8 mouse cellular contexts compared by ENCODE assay signal in genomic region chr11:120230841-120231370, GRCm38 (mm10). TPM values are rescaled to one million over a fixed set of nuclear protein-coding genes. Genes with fewer than 3 reads are reported as not detected.
DNase-seq lines count a peak whose midpoint lies in the region; ATAC-seq and TF ChIP-seq lines count a peak whose summit lies in the region.

No protein-coding gene starts in this region.

- peak overlapping the region; percentile 97 for H3K9ac ChIP-seq in kidney, embryonic 15.5 days
- peak overlapping the region; percentile 75 for H3K9ac ChIP-seq in CH12.LX (ENCODE audit: insufficient read depth, low read depth)
- peak overlapping the region; percentile 99 for H3K9ac ChIP-seq in forebrain, embryonic 16.5 days (replicated peaks; ENCODE audit: low read depth, low read length)
- H3K9ac ChIP-seq in midbrain, embryonic 12.5 days (replicated peaks), result peak overlapping the region; percentile 99

- no peak for TF ChIP-seq POLR2A in CH12.LX (IDR thresholded peaks at IDR 0.05; ENCODE audit: low read depth, low read length)
- no peak for TF ChIP-seq POLR2A in bone marrow, adult 2 months (IDR thresholded peaks at IDR 0.05; ENCODE audit: borderline replicate concordance, control insufficient read depth, low read depth, low read length)

- no peaks in the 10 kb centered on the region for H3K9me3 ChIP-seq in kidney, embryonic 15.5 days (replicated peaks)
- peaks cover 54% of the 10 kb centered on the region for H3K9me3 ChIP-seq in CH12.LX (replicated peaks; ENCODE audit: low read length)
- no peaks in the 10 kb centered on the region for H3K9me3 ChIP-seq in forebrain, embryonic 16.5 days (ENCODE audit: control insufficient read depth, low read length)
- no peaks in the 10 kb centered on the region for H3K9me3 ChIP-seq in midbrain, embryonic 12.5 days

- H3K27me3 ChIP-seq in kidney, embryonic 15.5 days, result no peaks in the 10 kb centered on the region
- peaks cover 28% of the 10 kb centered on the region for H3K27me3 ChIP-seq in CH12.LX (replicated peaks)
- H3K27me3 ChIP-seq in forebrain, embryonic 16.5 days (replicated peaks; ENCODE audit: control insufficient read depth, insufficient read depth, low read length), result no peaks in the 10 kb centered on the region
- H3K27me3 ChIP-seq in midbrain, embryonic 12.5 days, result peaks cover 6% of the 10 kb centered on the region; the same call in 1 of the 2 replicates

- dilution Hi-C loops in CH12.LX (cut with MboI; ENCODE audit: extremely low pct_ligation_motif_present, extremely low pct_unique_long_range_greater_than_20kb, low sequenced_read_pairs), result no loop called here

- in situ Hi-C loops in CH12.LX (cut with MboI; ENCODE audit: low pct_ligation_motif_present, low pct_unique_long_range_greater_than_20kb, low sequenced_read_pairs), result no loop called here

- peak; percentile 2; the same call in 1 of the 2 replicates for ATAC-seq in kidney, embryonic 15.5 days (replicated peaks; ENCODE audit: low FRiP score)
- ATAC-seq in forebrain, embryonic 16.5 days, result peak; percentile 1; the same call in 1 of the 2 replicates
- ATAC-seq in midbrain, embryonic 12.5 days (ENCODE audit: low FRiP score, low read depth), result no peak

- TF ChIP-seq EP300 in CH12.LX (IDR thresholded peaks at IDR 0.05; ENCODE audit: low read length), result no peak

- H3K4me2 ChIP-seq in kidney, embryonic 15.5 days, result peak overlapping the region; percentile 90
- H3K4me2 ChIP-seq in CH12.LX (ENCODE audit: insufficient read depth, low read depth, poor library complexity, severe bottlenecking), result peak overlapping the region; percentile 1; the same call in 1 of the 2 replicates
- peak overlapping the region; percentile 94 for H3K4me2 ChIP-seq in forebrain, embryonic 16.5 days (ENCODE audit: low read length)
- peak overlapping the region; percentile 97 for H3K4me2 ChIP-seq in midbrain, embryonic 12.5 days (replicated peaks)

- TF ChIP-seq CTCF in CH12.LX (conservative IDR thresholded peaks at IDR 0.05 in 1 of 2, IDR thresholded peaks at IDR 0.05 in 1 of 2; ENCODE audit: low read depth in 2 of 2, low read length in 2 of 2), result no peak
- TF ChIP-seq CTCF in bone marrow, adult 2 months (IDR thresholded peaks at IDR 0.05; ENCODE audit: control insufficient read depth, insufficient read depth, low read length), result no peak

- H3K27ac ChIP-seq in kidney, embryonic 15.5 days, result peak overlapping the region; percentile 96
- peak overlapping the region; percentile 70 for H3K27ac ChIP-seq in CH12.LX (ENCODE audit: insufficient read depth, low read depth)
- peak overlapping the region; percentile 40; the same call in 1 of the 2 replicates for H3K27ac ChIP-seq in bone marrow, adult 2 months (ENCODE audit: control insufficient read depth, insufficient read depth, low read depth, low read length, poor library complexity)
- peak overlapping the region; percentile 98 for H3K27ac ChIP-seq in forebrain, embryonic 16.5 days (ENCODE audit: low read length)
- peak overlapping the region; percentile 98 for H3K27ac ChIP-seq in midbrain, embryonic 12.5 days (replicated peaks)

- H3K36me3 ChIP-seq in kidney, embryonic 15.5 days, result no peaks in the 10 kb centered on the region
- no peaks in the 10 kb centered on the region for H3K36me3 ChIP-seq in CH12.LX (replicated peaks in 1 of 2; ENCODE audit: control insufficient read depth in 1 of 2, insufficient read depth in 1 of 2, low read length in 1 of 2)
- H3K36me3 ChIP-seq in forebrain, embryonic 16.5 days (ENCODE audit: control insufficient read depth, insufficient read depth), result no peaks in the 10 kb centered on the region
- no peaks in the 10 kb centered on the region for H3K36me3 ChIP-seq in midbrain, embryonic 12.5 days

- peaks cover 52% of the 10 kb centered on the region for H3K4me1 ChIP-seq in kidney, embryonic 15.5 days
- H3K4me1 ChIP-seq in CH12.LX (ENCODE audit: control insufficient read depth in 1 of 2, insufficient read depth in 2 of 2), result peaks cover 0 to 3% of the 10 kb centered on the region in 2 experiments; a peak in 2 of 4 replicates
- no peaks in the 10 kb centered on the region; the same call in 1 of the 2 replicates for H3K4me1 ChIP-seq in bone marrow, adult 2 months (ENCODE audit: control insufficient read depth, insufficient read depth, low read length)
- peaks cover 41% of the 10 kb centered on the region for H3K4me1 ChIP-seq in forebrain, embryonic 16.5 days (replicated peaks; ENCODE audit: control insufficient read depth, insufficient read depth, low read length)
- peaks cover 47% of the 10 kb centered on the region for H3K4me1 ChIP-seq in midbrain, embryonic 12.5 days

- DNase-seq in kidney, adult 11 months, result no peak
- no peak for DNase-seq in CH12.LX (ENCODE audit: extremely low read depth)
- DNase-seq in kidney, postnatal 10 days, result peak; percentile 77
- peak; percentile 55 for DNase-seq in urinary bladder, postnatal 25 days (ENCODE audit: low spot score)

- H3K4me3 ChIP-seq in kidney, embryonic 15.5 days (replicated peaks), result peak overlapping the region; percentile 87
- H3K4me3 ChIP-seq in CH12.LX (replicated peaks in 1 of 3; ENCODE audit: low read depth in 2 of 3, low read length in 2 of 3, poor library complexity in 1 of 3), result peak overlapping the region; percentile 55 to 84 (median 57)
- H3K4me3 ChIP-seq in bone marrow, adult 2 months (replicated peaks; ENCODE audit: control insufficient read depth, low read depth, low read length), result peak overlapping the region; percentile 63
- peak overlapping the region; percentile 91 for H3K4me3 ChIP-seq in forebrain, embryonic 16.5 days (replicated peaks; ENCODE audit: low read length)
- peak overlapping the region; percentile 97 for H3K4me3 ChIP-seq in midbrain, embryonic 12.5 days

- H3K79me2 ChIP-seq in CH12.LX (replicated peaks; ENCODE audit: control insufficient read depth, extremely low read depth, insufficient read depth, poor library complexity, severe bottlenecking), result no peaks in the 10 kb centered on the region

- WGBS in kidney, embryonic 15.5 days, result under 1% methylated on average over 58 of the region's 58 CpGs
- under 1% methylated on average over 58 of the region's 58 CpGs for WGBS in bone marrow, adult 2 months
- under 1% methylated on average over 55 of the region's 58 CpGs for WGBS in forebrain, embryonic 16.5 days
- under 1% methylated on average over 58 of the region's 58 CpGs for WGBS in midbrain, embryonic 12.5 days

- no peak for TF ChIP-seq RAD21 in CH12.LX (IDR thresholded peaks at IDR 0.05; ENCODE audit: low read depth, low read length)

TF ChIP-seq in CH12.LX, 34 proteins besides CTCF, POLR2A, EP300 and RAD21:
- no peak for TF ChIP-seq POLR2AphosphoS2 (IDR thresholded peaks at IDR 0.05; ENCODE audit: low read depth, low read length)
- TF ChIP-seq JUN (IDR thresholded peaks at IDR 0.05; ENCODE audit: insufficient read depth, low read depth, low read length), result no peak
- TF ChIP-seq TBP (conservative IDR thresholded peaks at IDR 0.05; ENCODE audit: low read depth, low read length), result no peak
- TF ChIP-seq NRF1 (IDR thresholded peaks at IDR 0.05; ENCODE audit: low read depth, low read length), result no peak
TF ChIP-seq in CH12.LX: peak in this region for 0.

RNA-seq across cellular contexts. Expression of gene Bahcc1, which starts 1.8 kb away (rescaled TPM):
- 11.8 and 14.1 TPM in 2 replicates for polyA plus RNA-seq in kidney, embryonic 15.5 days (2015; fragmentation: Nextera tagmentation; extraction: Ambion mirVana)
- total RNA-seq in CH12.LX (2012; rRNA removed) (0.04 TPM in 2 replicates), CH12.LX (2014; rRNA removed) (not detected in 2 replicates)
- not detected in 2 replicates for polyA plus RNA-seq in CH12.LX (2012; ENCODE audit: insufficient read length, low read depth)
- polyA plus RNA-seq in bone marrow, adult 2 months (2011; ENCODE audit: insufficient read depth, insufficient read length, low replicate concordance, missing spikeins), result 2.2 and 5.8 TPM in 2 replicates
- 14.5 and 14.8 TPM in 2 replicates for polyA plus RNA-seq in forebrain, embryonic 16.5 days (2015; fragmentation: Nextera tagmentation; extraction: Ambion mirVana)
- 25.1 and 26.1 TPM in 2 replicates for polyA plus RNA-seq in midbrain, embryonic 12.5 days (2016; fragmentation: Nextera tagmentation; extraction: Ambion mirVana)

Comparison
In these comparisons a context has a peak if more than half of its experiments do, and no peak if none do; other contexts are left out.
1. DNase-seq: peak in kidney, postnatal 10 days (single experiment) and urinary bladder, postnatal 25 days (single experiment); none in kidney, adult 11 months (single experiment) and CH12.LX (single experiment).
2. H3K27ac ChIP-seq: peak in every context shown above with its lines; median percentile 98 in forebrain, embryonic 16.5 days; 98 in midbrain, embryonic 12.5 days; 96 in kidney, embryonic 15.5 days; 70 in CH12.LX; 40 in bone marrow, adult 2 months.
3. H3K4me2 ChIP-seq: peak in every context shown above with its lines; median percentile 97 in midbrain, embryonic 12.5 days; 94 in forebrain, embryonic 16.5 days; 90 in kidney, embryonic 15.5 days; 1 in CH12.LX.
4. Peak in every context shown above with its lines, with median percentiles within 50 percentile points of each other: H3K4me3 ChIP-seq and H3K9ac ChIP-seq.